Mouse (Mus musculus): ENCODE data around the gene Thy1. TPM values are rescaled to one million over a fixed set of nuclear protein-coding genes. Genes with fewer than 3 reads are reported as not detected.

Gene Thy1
- polyA plus RNA-seq, 1 experiment from 2014 or later, result 2.7 TPM

DNA sequence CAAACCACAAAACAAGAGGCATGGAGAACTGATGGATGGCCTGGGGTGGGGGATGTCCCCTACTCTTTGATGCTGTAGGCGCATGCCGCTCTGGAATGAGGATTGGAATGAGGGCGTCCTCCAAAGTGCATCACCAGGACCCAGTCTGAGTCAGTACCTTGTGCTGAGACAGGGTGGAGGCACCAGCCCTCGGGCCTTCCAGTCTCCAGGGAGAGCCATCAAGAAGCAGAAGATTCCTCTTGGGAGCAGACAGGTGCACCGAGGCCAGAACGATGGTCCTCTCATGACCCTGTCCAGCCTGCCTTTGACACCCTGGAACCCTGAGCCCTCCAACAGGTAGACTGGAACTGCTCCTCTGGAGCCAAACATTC, 24.8 kb downstream of the Thy1 start:
- H3K4me1 ChIP-seq (ENCODE audit: control insufficient read depth in 2 of 2, insufficient read depth in 2 of 2, low read length in 2 of 2), result peaks cover 35 to 45% of the 10 kb centered on the region in 2 experiments
- peak overlapping the region; percentile 19 to 54 for H3K4me3 ChIP-seq (ENCODE audit: control insufficient read depth in 1 of 2, insufficient read depth in 1 of 2, low read depth in 1 of 2, low read length in 2 of 2)
- ATAC-seq (ENCODE audit: insufficient number of reproducible peaks, insufficient read depth, low FRiP score, low read depth), result no peak
- 47% methylated on average over 6 of the region's 6 CpGs for WGBS
- H3K27ac ChIP-seq (replicated peaks in 1 of 2; ENCODE audit: control insufficient read depth in 1 of 2, insufficient read depth in 1 of 2, low read depth in 2 of 2, low read length in 2 of 2), result peak overlapping the region in 1 of 2 experiments; percentile 47; a peak in 2 of 4 replicates
- H3K9me3 ChIP-seq (ENCODE audit: control insufficient read depth, low read length), result no peaks in the 10 kb centered on the region
- no peaks in the 10 kb centered on the region for H3K36me3 ChIP-seq (ENCODE audit: control insufficient read depth, insufficient read depth, low read length)
- no peaks in the 10 kb centered on the region for H3K27me3 ChIP-seq (ENCODE audit: control insufficient read depth, insufficient read depth, low read length)
- peak overlapping the region; percentile 93 for H3K4me2 ChIP-seq (ENCODE audit: low read length)
- H3K9ac ChIP-seq (ENCODE audit: low read length), result peak overlapping the region; percentile 5; the same call in 1 of the 2 replicates

GRCm38 (mm10) chr9:44069252-44069651, 26.1 kb downstream of the Thy1 start:
- no peak for ATAC-seq (ENCODE audit: insufficient number of reproducible peaks, insufficient read depth, low FRiP score, low read depth)
- peak overlapping the region; percentile 81 for H3K9ac ChIP-seq (ENCODE audit: low read length)
- H3K9me3 ChIP-seq (ENCODE audit: control insufficient read depth, low read length), result no peaks in the 10 kb centered on the region
- H3K4me1 ChIP-seq (ENCODE audit: control insufficient read depth in 2 of 2, insufficient read depth in 2 of 2, low read length in 2 of 2), result peaks cover 38 to 53% of the 10 kb centered on the region in 2 experiments
- H3K27me3 ChIP-seq (ENCODE audit: control insufficient read depth, insufficient read depth, low read length), result no peaks in the 10 kb centered on the region
- 4% methylated on average over 7 of the region's 7 CpGs for WGBS
- H3K4me2 ChIP-seq (ENCODE audit: low read length), result peak overlapping the region; percentile 77
- H3K4me3 ChIP-seq (ENCODE audit: control insufficient read depth in 1 of 2, insufficient read depth in 1 of 2, low read depth in 1 of 2, low read length in 2 of 2), result peak overlapping the region; percentile 47 to 65
- peak overlapping the region; percentile 95 to 97 for H3K27ac ChIP-seq (replicated peaks in 1 of 2; ENCODE audit: control insufficient read depth in 1 of 2, insufficient read depth in 1 of 2, low read depth in 2 of 2, low read length in 2 of 2)
- H3K36me3 ChIP-seq (ENCODE audit: control insufficient read depth, insufficient read depth, low read length), result no peaks in the 10 kb centered on the region

GRCm38 (mm10) chr9:44070113-44070843, 27.1 kb downstream of the Thy1 start:
- H3K4me3 ChIP-seq (ENCODE audit: control insufficient read depth in 1 of 2, insufficient read depth in 1 of 2, low read depth in 1 of 2, low read length in 2 of 2), result peak overlapping the region; percentile 47 to 65
- peaks cover 38 to 53% of the 10 kb centered on the region in 2 experiments for H3K4me1 ChIP-seq (ENCODE audit: control insufficient read depth in 2 of 2, insufficient read depth in 2 of 2, low read length in 2 of 2)
- H3K36me3 ChIP-seq (ENCODE audit: control insufficient read depth, insufficient read depth, low read length), result no peaks in the 10 kb centered on the region
- ATAC-seq (ENCODE audit: insufficient number of reproducible peaks, insufficient read depth, low FRiP score, low read depth), result no peak
- no peaks in the 10 kb centered on the region for H3K27me3 ChIP-seq (ENCODE audit: control insufficient read depth, insufficient read depth, low read length)
- peak overlapping the region; percentile 77 for H3K4me2 ChIP-seq (ENCODE audit: low read length)
- H3K9ac ChIP-seq (ENCODE audit: low read length), result peak overlapping the region; percentile 81
- WGBS, result 32% methylated on average over 14 of the region's 14 CpGs
- H3K27ac ChIP-seq (replicated peaks in 1 of 2; ENCODE audit: control insufficient read depth in 1 of 2, insufficient read depth in 1 of 2, low read depth in 2 of 2, low read length in 2 of 2), result peak overlapping the region; percentile 95 to 97
- no peaks in the 10 kb centered on the region for H3K9me3 ChIP-seq (ENCODE audit: control insufficient read depth, low read length)

DNA sequence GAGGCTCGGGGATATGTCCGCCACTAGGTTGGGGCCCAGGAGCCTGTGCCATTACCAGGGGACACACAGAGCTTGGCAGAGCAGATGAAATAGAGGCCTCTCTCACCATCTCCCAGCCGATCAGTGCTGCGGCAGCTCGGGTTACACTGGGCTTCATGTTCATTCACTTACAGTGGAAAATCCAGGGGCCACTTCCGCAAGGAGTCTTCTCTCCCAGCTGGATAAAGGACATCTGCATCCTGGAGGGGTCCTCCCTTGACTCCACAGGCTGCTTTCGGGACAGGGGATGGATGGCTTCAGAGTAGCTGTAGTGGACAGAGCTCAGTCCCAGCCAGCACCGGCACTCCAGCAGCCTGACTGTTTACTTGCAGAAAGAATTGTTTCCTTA, 27.7 kb downstream of the Thy1 start:
- Histone ChIP-seq H3K36me3 (ENCODE audit: control insufficient read depth, insufficient read depth, low read length) (peaks cover 5% of the 10 kb centered on the region), H3K4me2 (ENCODE audit: low read length) (peak overlapping the region; percentile 77), H3K27me3 (ENCODE audit: control insufficient read depth, insufficient read depth, low read length) (no peaks in the 10 kb centered on the region), H3K27ac (replicated peaks in 1 of 2; ENCODE audit: control insufficient read depth in 1 of 2, insufficient read depth in 1 of 2, low read depth in 2 of 2, low read length in 2 of 2) (peak overlapping the region in 1 of 2 experiments; percentile 50; a peak in 2 of 4 replicates), H3K4me1 (ENCODE audit: control insufficient read depth in 2 of 2, insufficient read depth in 2 of 2, low read length in 2 of 2) (peaks cover 38 to 57% of the 10 kb centered on the region in 2 experiments), H3K9me3 (ENCODE audit: control insufficient read depth, low read length) (no peaks in the 10 kb centered on the region), H3K4me3 (ENCODE audit: control insufficient read depth in 1 of 2, insufficient read depth in 1 of 2, low read depth in 1 of 2, low read length in 2 of 2) (peak overlapping the region; percentile 47 to 65), H3K9ac (ENCODE audit: low read length) (peak overlapping the region; percentile 81)
- WGBS, result 23% methylated on average over 8 of the region's 8 CpGs
- no peak for ATAC-seq (ENCODE audit: insufficient number of reproducible peaks, insufficient read depth, low FRiP score, low read depth)

GRCm38 (mm10) chr9:44071914-44072598, 28.9 kb downstream of the Thy1 start:
- Histone ChIP-seq H3K36me3 (ENCODE audit: control insufficient read depth, insufficient read depth, low read length) (peaks cover 11% of the 10 kb centered on the region), H3K9me3 (ENCODE audit: control insufficient read depth, low read length) (no peaks in the 10 kb centered on the region), H3K4me1 (ENCODE audit: control insufficient read depth in 2 of 2, insufficient read depth in 2 of 2, low read length in 2 of 2) (peaks cover 48 to 69% of the 10 kb centered on the region in 2 experiments), H3K27ac (replicated peaks in 1 of 2; ENCODE audit: control insufficient read depth in 1 of 2, insufficient read depth in 1 of 2, low read depth in 2 of 2, low read length in 2 of 2) (peak overlapping the region; percentile 1 to 61; a peak in 3 of 4 replicates), H3K9ac (ENCODE audit: low read length) (peak overlapping the region; percentile 53), H3K27me3 (ENCODE audit: control insufficient read depth, insufficient read depth, low read length) (no peaks in the 10 kb centered on the region), H3K4me3 (ENCODE audit: control insufficient read depth in 1 of 2, insufficient read depth in 1 of 2, low read depth in 1 of 2, low read length in 2 of 2) (peak overlapping the region in 1 of 2 experiments; percentile 4; a peak in 1 of 4 replicates), H3K4me2 (ENCODE audit: low read length) (peak overlapping the region; percentile 77)
- no peak for ATAC-seq (ENCODE audit: insufficient number of reproducible peaks, insufficient read depth, low FRiP score, low read depth)
- 24% methylated on average over 11 of the region's 11 CpGs for WGBS

DNA sequence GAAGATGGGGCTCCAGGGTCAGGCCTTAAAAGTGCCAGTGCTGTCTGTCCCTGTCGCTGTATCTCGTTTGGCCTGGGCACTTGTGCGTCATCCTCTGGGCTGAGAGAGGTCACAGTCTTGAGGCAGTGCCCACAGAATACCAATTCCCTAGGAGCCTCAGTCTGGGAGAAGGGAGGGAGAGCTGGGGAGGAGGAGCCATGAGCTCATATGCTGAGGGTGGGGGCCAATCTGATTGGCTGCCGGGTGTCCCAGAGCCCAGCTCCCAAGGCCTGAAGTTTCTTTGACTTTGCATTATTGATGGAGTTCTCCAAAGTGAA, 29.4 kb downstream of the Thy1 start:
- Histone ChIP-seq H3K27ac (replicated peaks in 1 of 2; ENCODE audit: control insufficient read depth in 1 of 2, insufficient read depth in 1 of 2, low read depth in 2 of 2, low read length in 2 of 2) (peak overlapping the region in 1 of 2 experiments; percentile 61; a peak in 2 of 4 replicates), H3K4me3 (ENCODE audit: control insufficient read depth in 1 of 2, insufficient read depth in 1 of 2, low read depth in 1 of 2, low read length in 2 of 2) (no peak overlapping the region), H3K4me2 (ENCODE audit: low read length) (peak overlapping the region; percentile 77), H3K4me1 (ENCODE audit: control insufficient read depth in 2 of 2, insufficient read depth in 2 of 2, low read length in 2 of 2) (peaks cover 52 to 74% of the 10 kb centered on the region in 2 experiments), H3K9ac (ENCODE audit: low read length) (peak overlapping the region; percentile 53), H3K9me3 (ENCODE audit: control insufficient read depth, low read length) (no peaks in the 10 kb centered on the region), H3K36me3 (ENCODE audit: control insufficient read depth, insufficient read depth, low read length) (peaks cover 16% of the 10 kb centered on the region), H3K27me3 (ENCODE audit: control insufficient read depth, insufficient read depth, low read length) (no peaks in the 10 kb centered on the region)
- no peak for ATAC-seq (ENCODE audit: insufficient number of reproducible peaks, insufficient read depth, low FRiP score, low read depth)
- WGBS, result 19% methylated on average over 4 of the region's 4 CpGs

GRCm38 (mm10) chr9:44073115-44073514, 29.9 kb downstream of the Thy1 start:
- peak overlapping the region; percentile 77 for H3K4me2 ChIP-seq (ENCODE audit: low read length)
- peaks cover 51 to 75% of the 10 kb centered on the region in 2 experiments for H3K4me1 ChIP-seq (ENCODE audit: control insufficient read depth in 2 of 2, insufficient read depth in 2 of 2, low read length in 2 of 2)
- H3K9ac ChIP-seq (ENCODE audit: low read length), result no peak overlapping the region; the same call in 1 of the 2 replicates
- H3K9me3 ChIP-seq (ENCODE audit: control insufficient read depth, low read length), result no peaks in the 10 kb centered on the region
- 43% methylated on average over 5 of the region's 5 CpGs for WGBS
- no peak overlapping the region for H3K27ac ChIP-seq (replicated peaks in 1 of 2; ENCODE audit: control insufficient read depth in 1 of 2, insufficient read depth in 1 of 2, low read depth in 2 of 2, low read length in 2 of 2)
- peaks cover 22% of the 10 kb centered on the region for H3K36me3 ChIP-seq (ENCODE audit: control insufficient read depth, insufficient read depth, low read length)
- H3K27me3 ChIP-seq (ENCODE audit: control insufficient read depth, insufficient read depth, low read length), result no peaks in the 10 kb centered on the region
- no peak overlapping the region for H3K4me3 ChIP-seq (ENCODE audit: control insufficient read depth in 1 of 2, insufficient read depth in 1 of 2, low read depth in 1 of 2, low read length in 2 of 2)
- ATAC-seq (ENCODE audit: insufficient number of reproducible peaks, insufficient read depth, low FRiP score, low read depth), result no peak

All from heart, embryonic 14.5 days (tissue).